Mouse (Mus musculus) G1E (cell line): ENCODE results near the gene Adap2. TPM values are rescaled to one million over a fixed set of nuclear protein-coding genes. Genes with fewer than 3 reads are reported as not detected.

ENCODE experiments used
- ATAC-seq: 2 replicates; pipeline ENCODE4 v1.8.0; 2016; ENCODE audit warnings: mild to moderate bottlenecking; ENCODE audit not compliant: insufficient number of reproducible peaks, poor library complexity, low FRiP score, severe bottlenecking; ENCODE audit errors: extremely low read depth
- DNase-seq: peaks from one replicate; pipeline ENCODE4 v3.0.0; 2012; ENCODE audit warnings: low spot score
- H3K27me3 ChIP-seq: 2 replicates; pipeline ENCODE4 v1.6.1; 2012; ENCODE audit warnings: mild to moderate bottlenecking, low read length, inconsistent platforms; ENCODE audit not compliant: insufficient read depth
- H3K36me3 ChIP-seq: replicated peaks from 2 replicates; pipeline ENCODE3; 2012; ENCODE audit warnings: mild to moderate bottlenecking, inconsistent platforms
- H3K4me1 ChIP-seq: 2 replicates; pipeline ENCODE4 v1.6.1; 2012; ENCODE audit warnings: low read depth, low read length, inconsistent platforms, mixed read lengths; ENCODE audit not compliant: insufficient read depth
- H3K4me3 ChIP-seq: 2 replicates; pipeline ENCODE4 v1.5.1; 2012; ENCODE audit warnings: low read depth, mild to moderate bottlenecking, inconsistent platforms, low read length, moderate library complexity, mixed read lengths
- H3K9me3 ChIP-seq: replicated peaks from 2 replicates; pipeline ENCODE4 v1.6.1; 2012; ENCODE audit warnings: inconsistent platforms
- CTCF ChIP-seq: IDR thresholded peaks from 2 replicates; pipeline ENCODE4 v1.5.1; 2012; ENCODE audit warnings: low read depth, low read length, inconsistent platforms, mixed read lengths
- GATA1 ChIP-seq: IDR thresholded peaks from 2 replicates; pipeline ENCODE4 v1.6.1; 2012; ENCODE audit warnings: borderline replicate concordance, low read length, inconsistent platforms, mixed read lengths
- GATA2 ChIP-seq: IDR thresholded peaks from 2 replicates; pipeline ENCODE4 v1.6.1; 2012; ENCODE audit warnings: low read depth, low read length, inconsistent platforms, borderline replicate concordance
- POLR2AphosphoS5 ChIP-seq: IDR thresholded peaks from 2 replicates; pipeline ENCODE4 v1.6.1; 2012; ENCODE audit warnings: low read depth, low read length, inconsistent platforms; ENCODE audit not compliant: insufficient replicate concordance
- TAL1 ChIP-seq: conservative IDR thresholded peaks from 2 replicates; pipeline ENCODE4 v1.6.1; 2012; ENCODE audit warnings: low read depth, low read length, inconsistent platforms, mixed read lengths
- polyA plus RNA-seq: library from polyadenylated mRNA; stranded (reverse); fragments of >175 nt; gene quantifications from 2 replicates; pipeline ENCODE4 v1.2.3, GENCODE M21; 2012
- total RNA-seq, 2 experiments: library from RNA; stranded (forward) in 1 of 2; stranded (reverse) in 1 of 2; fragments of 200-1000 nt in 1 of 2; fragments of >200 nt in 1 of 2; fragmentation: Nextera tagmentation in 1 of 2; gene quantifications; 2 replicates each; pipeline ENCODE4 v1.2.3; 2014 to 2017

Gene Adap2
- total and polyA plus RNA-seq, 3 experiments = not detected

DNA sequence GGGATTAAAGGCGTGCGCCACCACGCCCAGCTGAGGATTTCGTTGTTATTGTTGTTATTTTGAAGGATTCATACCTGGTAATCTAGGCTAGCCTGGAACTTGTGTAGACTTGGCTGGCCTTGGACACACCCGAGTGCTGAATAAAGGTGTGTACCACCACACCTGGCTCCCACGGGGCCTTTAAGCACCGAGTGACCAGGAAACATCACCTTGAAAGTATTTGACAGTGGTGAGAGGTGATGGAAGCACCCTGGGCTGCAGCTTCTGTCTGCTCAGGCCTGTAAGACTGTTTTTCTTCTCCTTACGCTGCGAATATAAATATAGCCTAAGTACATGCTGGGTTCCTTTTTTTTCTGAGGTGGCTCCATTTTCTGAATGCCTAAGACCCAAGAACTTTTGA is 14.2 kb downstream of the Adap2 start:
- ATAC-seq = no peak
- peaks cover 5% of the 10 kb centered on the region; the same call in 1 of the 2 replicates for H3K4me1 ChIP-seq
- peaks cover 2% of the 10 kb centered on the region; the same call in 1 of the 2 replicates for H3K9me3 ChIP-seq
- no peak overlapping the region for H3K4me3 ChIP-seq
- H3K27me3 ChIP-seq = peaks cover 69% of the 10 kb centered on the region
- no peaks in the 10 kb centered on the region for H3K36me3 ChIP-seq
- DNase-seq = no peak
- TF ChIP-seq TAL1 = no peak
- no peak for TF ChIP-seq GATA2
- TF ChIP-seq POLR2AphosphoS5 = no peak
- no peak for TF ChIP-seq CTCF
- TF ChIP-seq GATA1 = no peak

DNA sequence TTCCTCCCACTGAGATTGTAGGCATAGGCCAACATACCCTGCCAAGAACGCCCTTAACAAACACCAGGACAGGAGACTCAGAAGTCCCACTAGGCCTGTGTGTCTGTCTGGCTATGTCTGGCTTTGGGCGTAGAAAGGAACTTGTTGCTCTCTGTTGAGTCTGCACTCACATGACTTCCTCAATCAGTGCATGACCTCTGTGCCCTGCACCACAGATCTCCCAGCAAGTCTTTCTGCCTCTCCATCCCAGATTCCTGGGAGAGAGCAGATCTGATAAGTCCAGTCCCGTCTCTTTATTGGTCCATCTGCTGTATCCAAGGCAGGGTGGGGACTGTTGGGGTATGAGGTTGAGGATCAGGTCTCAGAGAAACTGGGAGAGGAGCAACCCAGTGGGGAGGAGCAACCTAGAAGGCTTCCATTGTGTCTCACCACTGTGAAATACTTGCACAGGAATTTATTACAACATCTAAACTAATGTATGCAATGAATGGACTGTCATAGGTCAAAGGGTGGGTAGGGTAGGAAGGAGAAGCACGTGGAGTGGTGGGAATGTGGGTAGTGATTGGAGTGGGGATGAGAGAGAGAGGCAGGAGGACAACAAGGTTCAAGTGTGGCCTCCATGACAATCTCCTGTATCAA is 14.8 kb downstream of the Adap2 start:
- ATAC-seq (no peak), DNase-seq (no peak)
- Histone ChIP-seq H3K27me3 (peaks cover 65% of the 10 kb centered on the region), H3K36me3 (no peaks in the 10 kb centered on the region), H3K4me3 (no peak overlapping the region), H3K4me1 (peaks cover 7% of the 10 kb centered on the region), H3K9me3 (peaks cover 2% of the 10 kb centered on the region; the same call in 1 of the 2 replicates)
- no peak for TF ChIP-seq GATA1

DNA sequence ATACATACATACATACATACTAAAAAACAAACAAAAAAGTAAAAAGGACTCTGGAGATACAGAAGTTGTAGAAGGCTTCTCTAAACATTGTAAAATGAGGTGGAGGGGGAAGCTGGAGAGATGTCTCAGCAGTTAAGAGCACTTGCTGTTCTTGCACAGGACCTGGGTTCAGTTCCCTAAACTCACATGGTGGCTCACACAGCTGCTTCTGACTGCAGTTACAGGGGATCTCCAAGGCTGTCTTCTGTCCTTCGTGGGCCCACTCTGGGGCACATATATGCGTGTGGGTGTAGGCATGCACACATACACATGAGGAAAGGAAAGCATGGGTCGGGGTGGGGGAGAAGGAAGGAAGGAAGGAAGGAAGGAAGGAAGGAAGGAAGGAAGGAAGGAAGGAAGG is 15.7 kb downstream of the Adap2 start:
- DNase-seq (no peak), ATAC-seq (no peak)
- Histone ChIP-seq H3K4me1 (peaks cover 16% of the 10 kb centered on the region), H3K27me3 (peaks cover 64% of the 10 kb centered on the region), H3K36me3 (no peaks in the 10 kb centered on the region), H3K9me3 (peaks cover 2% of the 10 kb centered on the region; the same call in 1 of the 2 replicates), H3K4me3 (no peak overlapping the region)
- TF ChIP-seq GATA2 = no peak
- no peak for TF ChIP-seq TAL1
- TF ChIP-seq GATA1 = no peak
- no peak for TF ChIP-seq CTCF
- no peak for TF ChIP-seq POLR2AphosphoS5

DNA sequence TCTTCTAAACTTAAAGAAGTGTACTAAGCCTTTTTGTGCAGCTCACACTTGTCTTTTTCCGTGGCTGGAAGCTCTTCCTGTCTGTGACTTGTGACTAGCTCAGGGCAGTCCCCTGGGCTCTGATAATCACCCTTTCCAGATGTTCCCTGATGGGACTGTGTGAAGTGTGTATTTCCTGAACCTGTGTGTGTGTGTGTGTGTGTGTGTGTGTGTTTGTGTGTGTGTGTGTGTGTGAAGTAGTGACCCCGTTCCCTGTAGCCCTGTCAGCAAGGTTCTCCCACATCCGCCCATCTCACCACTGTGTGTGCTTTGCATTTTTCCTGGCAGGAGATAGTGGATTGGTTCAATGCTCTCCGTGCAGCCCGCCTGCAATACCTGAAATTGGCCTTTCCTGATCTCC is 16.4 kb downstream of the Adap2 start:
- ATAC-seq (no peak), DNase-seq (no peak)
- Histone ChIP-seq H3K4me1 (peaks cover 19% of the 10 kb centered on the region), H3K36me3 (no peaks in the 10 kb centered on the region), H3K27me3 (peaks cover 66% of the 10 kb centered on the region), H3K4me3 (no peak overlapping the region), H3K9me3 (peaks cover 2% of the 10 kb centered on the region; the same call in 1 of the 2 replicates)
- TF ChIP-seq GATA2 (no peak), GATA1 (no peak), TAL1 (no peak), POLR2AphosphoS5 (no peak), CTCF (no peak)

DNA sequence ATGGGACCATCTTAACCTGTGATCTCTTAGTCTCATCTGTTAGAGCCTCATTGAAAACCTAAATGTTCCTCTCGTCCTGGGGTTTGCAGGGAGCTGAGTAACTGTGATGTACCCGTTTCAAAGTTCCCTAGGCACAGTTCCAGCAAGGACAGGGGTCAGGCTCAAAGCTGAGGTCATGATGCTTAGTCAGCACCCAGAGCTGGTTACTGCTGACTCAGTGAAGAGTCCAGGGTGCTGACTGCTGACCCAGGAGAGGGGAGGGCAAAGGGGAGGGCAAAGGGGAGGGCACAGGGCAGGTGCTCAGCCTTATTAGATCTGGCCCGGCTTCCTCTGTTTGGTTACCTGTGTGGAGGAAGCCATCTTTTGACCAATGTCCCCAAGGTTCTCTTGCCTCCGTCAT is 18.0 kb downstream of the Adap2 start:
- H3K9me3 ChIP-seq = no peaks in the 10 kb centered on the region
- ATAC-seq = no peak
- TF ChIP-seq TAL1 = no peak
- TF ChIP-seq GATA1 = no peak
- no peak for TF ChIP-seq POLR2AphosphoS5
- TF ChIP-seq GATA2 = no peak
- no peak for TF ChIP-seq CTCF
- peaks cover 66% of the 10 kb centered on the region for H3K27me3 ChIP-seq
- H3K36me3 ChIP-seq = no peaks in the 10 kb centered on the region
- no peak overlapping the region for H3K4me3 ChIP-seq
- DNase-seq = no peak
- peaks cover 22% of the 10 kb centered on the region for H3K4me1 ChIP-seq

DNA sequence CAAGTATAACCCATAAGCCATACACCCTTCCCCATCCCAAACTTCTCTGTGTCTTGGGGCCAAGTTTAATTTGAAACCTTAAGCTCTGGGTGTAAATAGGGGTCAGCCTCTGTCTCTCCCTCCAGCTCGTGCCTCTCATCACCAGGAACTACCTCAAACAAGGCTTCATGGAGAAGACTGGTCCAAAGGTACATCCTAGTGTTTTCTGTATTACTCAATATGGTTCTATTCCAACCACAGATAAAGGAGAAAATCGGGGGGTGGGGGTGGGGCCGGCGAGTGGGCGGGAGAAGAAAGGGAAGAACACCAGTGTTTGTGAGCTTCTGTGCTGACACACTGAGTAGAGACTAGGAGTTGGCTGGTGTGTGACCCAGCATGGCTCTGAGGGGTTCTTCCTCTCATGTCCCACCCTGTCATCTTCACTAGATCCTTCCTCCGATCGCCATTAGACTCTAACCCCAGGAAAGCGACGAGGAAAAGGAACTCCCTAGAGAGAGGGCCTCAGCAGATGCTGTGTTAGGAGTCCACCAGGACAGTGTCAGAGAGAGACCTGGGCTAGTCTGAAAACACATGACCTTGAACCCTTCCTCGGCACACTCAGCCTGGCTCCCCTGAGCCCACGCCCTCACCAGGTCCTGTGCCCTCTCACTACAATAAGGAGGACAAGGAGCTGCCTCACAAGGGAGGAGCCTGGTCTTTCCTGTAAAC is 20.2 kb downstream of the Adap2 start:
- H3K9me3 ChIP-seq = no peaks in the 10 kb centered on the region
- no peak overlapping the region for H3K4me3 ChIP-seq
- DNase-seq (no peak), ATAC-seq (no peak)
- no peaks in the 10 kb centered on the region for H3K36me3 ChIP-seq
- H3K27me3 ChIP-seq = peaks cover 64% of the 10 kb centered on the region
- TF ChIP-seq TAL1 (no peak), CTCF (no peak), POLR2AphosphoS5 (no peak), GATA2 (no peak)
- peaks cover 37% of the 10 kb centered on the region for H3K4me1 ChIP-seq
